Mouse (Mus musculus) left cerebral cortex, adult 8-10 months (tissue): ENCODE data around the gene Thap12. TPM values are rescaled to one million over a fixed set of nuclear protein-coding genes. Genes with fewer than 3 reads are reported as not detected.

Source experiments
- DNase-seq, 2 experiments: peaks; one replicate each; pipeline ENCODE4 v3.0.0; 2022; ENCODE audit warnings: low spot score in 2 of 2
- total RNA-seq, 4 experiments: library from RNA; stranded (reverse); gene quantifications; 2 replicates each; pipeline ENCODE4 v1.2.4; 2022

The Thap12 gene
- total RNA-seq, 4 experiments from 2014 or later = 55.7 to 68.5 (median 57.2) TPM

DNA sequence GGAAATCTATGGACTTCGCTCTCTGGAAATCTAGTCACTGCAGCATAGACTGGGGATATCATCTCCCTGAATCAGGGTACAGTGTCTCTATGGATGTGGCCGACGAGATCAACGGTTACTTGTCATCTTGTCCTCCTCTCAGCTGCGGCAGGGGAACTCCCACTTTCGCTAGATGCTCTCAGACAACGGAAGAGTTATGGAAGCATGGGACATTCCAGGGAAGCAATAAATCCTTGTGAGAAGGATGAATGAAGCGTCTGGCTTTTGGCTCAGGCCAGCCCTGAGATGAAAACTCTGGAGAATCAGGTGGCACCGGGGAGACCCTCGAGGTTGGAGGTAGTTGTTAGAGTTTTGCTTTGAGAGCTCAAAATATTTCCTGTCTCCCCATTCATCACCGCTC lies 53.1 kb downstream of the Thap12 start:
- no peak for DNase-seq

DNA sequence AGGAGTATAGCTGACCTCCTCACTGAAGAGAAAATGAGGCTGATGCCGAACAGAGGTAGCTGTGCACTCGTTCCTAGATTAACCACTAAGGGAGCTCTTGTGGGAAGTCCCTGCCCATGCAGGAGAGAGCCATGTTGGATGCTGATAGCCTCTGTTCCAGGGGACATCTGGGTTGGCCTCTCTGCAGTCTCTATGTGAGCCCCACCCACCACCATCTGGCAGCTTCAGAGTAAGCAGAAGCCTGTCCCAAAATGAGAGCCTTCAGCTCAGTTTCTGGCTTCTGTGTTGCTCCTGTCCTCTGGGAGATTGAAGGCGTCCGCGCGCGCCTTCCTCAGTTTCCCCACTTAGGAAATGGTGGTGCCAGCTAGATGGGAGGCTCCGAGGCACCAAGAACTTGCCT lies 53.7 kb downstream of the Thap12 start:
- DNase-seq = no peak

DNA sequence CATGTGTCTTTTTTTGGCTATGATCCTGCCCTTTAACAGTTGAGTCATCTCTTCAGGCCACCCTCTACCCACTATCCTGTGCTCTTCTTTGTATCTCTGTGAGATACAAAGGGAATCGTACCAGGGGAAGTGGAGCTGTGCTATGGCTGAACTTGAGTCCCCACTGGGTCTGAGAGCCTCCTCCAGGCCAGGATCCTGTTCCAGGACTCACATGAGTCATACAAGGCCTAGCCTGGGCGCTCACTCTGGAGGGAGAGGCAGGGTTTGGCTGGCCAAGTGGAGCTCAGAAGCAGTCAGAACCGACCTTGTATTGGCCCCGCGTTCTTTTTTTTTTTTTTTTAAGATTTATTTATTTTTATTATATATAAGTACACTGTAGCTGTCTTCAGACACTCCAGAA lies 57.2 kb downstream of the Thap12 start:
- no peak for DNase-seq

DNA sequence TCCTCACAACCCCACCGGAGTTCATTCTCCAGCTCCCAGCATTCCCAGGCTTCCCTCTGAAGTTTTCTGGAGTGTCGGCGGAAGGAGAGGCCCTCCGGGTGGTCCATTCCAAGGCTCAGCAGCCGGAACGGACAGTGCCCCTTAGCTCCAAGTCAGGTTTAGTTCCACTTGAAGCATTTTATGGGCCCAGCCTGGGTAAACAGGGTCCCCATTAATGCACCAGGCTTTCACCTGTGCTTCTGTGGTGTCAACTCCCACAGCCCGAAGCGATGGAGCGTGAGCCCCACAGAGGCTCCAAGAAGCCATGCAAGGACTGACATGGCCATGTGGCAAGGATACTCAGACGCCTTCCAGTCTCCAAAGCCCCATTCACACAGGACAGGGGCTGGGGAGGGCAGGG lies 61.0 kb downstream of the Thap12 start:
- DNase-seq = no peak

DNA sequence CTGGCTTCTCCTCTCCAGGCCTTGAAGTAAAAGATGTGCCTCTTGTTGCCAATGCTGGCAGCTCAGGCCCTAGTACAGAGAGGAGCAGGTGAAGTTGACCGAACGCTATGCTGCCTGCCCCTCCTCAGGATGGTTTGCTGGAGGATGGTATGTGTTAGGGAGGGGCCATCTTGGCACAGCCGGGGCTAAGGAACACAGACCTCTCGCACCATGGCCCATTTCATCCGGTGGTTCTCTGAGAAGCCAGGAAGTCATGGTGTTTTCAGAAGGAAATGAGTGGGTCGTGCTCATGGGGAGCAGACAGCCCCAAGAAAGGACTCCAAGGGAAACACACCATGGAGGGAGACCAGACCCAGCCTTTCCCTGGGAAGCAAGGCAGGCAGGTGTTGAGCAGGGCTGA lies 64.4 kb downstream of the Thap12 start:
- no peak for DNase-seq

Other genes with a start within 250 kb of the Thap12 start
- gene Lrrc32, start 213.8 kb upstream of the Thap12 start, total RNA-seq = 1 to 10 TPM; 4.1 to 6.4 (median 4.7) TPM
- gene Emsy, start 46.3 kb upstream of the Thap12 start, total RNA-seq = 10 to 100 TPM; 56.6 to 65.0 (median 59.1) TPM
- gene Wnt11, start 132.0 kb downstream of the Thap12 start, total RNA-seq = under 1 TPM in 3 of 4 experiments, not detected in 1; 0.30 to 0.91 (median 0.52) TPM